Mouse (Mus musculus): Measurements from ENCODE around the gene Hhat. TPM values are rescaled to one million over a fixed set of nuclear protein-coding genes. Genes with fewer than 3 reads are reported as not detected.

Hhat gene
- polyA plus RNA-seq, 1 experiment from 2014 or later, result 6.5 TPM

GRCm38 (mm10) chr1:192557978-192558594 lies 212.9 kb downstream of the Hhat start:
- 64% methylated on average over 5 of the region's 5 CpGs for WGBS
- peak; percentile 85 for ATAC-seq (ENCODE audit: low FRiP score, low read depth)

DNA sequence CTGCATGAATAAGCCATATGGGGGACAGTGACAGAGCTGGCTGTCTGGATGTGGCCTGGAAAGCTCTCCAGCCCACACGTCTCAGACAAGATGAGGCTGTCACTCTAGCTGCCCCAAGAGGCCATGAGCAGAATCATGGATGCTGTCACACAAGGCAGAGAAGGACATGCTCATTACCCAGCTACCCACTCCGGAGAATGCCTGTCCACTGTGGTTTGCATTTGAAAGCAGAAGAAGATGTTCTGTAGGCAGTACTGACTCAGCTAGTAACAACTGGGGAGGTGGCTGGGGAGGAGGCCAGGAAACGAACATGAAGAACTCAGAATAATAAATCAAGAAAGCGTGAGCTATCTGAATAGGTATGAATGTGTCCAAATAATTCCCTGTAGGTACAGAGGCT lies 215.5 kb downstream of the Hhat start:
- Histone ChIP-seq H3K9ac (replicated peaks) (no peak overlapping the region), H3K27ac (replicated peaks) (no peak overlapping the region), H3K4me3 (no peak overlapping the region), H3K27me3 (no peaks in the 10 kb centered on the region), H3K9me3 (no peaks in the 10 kb centered on the region), H3K4me1 (peaks cover 12% of the 10 kb centered on the region; the same call in 1 of the 2 replicates), H3K36me3 (no peaks in the 10 kb centered on the region), H3K4me2 (replicated peaks) (no peak overlapping the region)
- ATAC-seq (ENCODE audit: low FRiP score, low read depth), result no peak
- WGBS, result 68% methylated on average over 4 of the region's 4 CpGs

More at GRCm38 (mm10) chr1:192557978-192558594, 212.9 kb downstream of the Hhat start:
- Histone ChIP-seq H3K9me3 (no peaks in the 10 kb centered on the region), H3K27ac (replicated peaks) (peak overlapping the region; percentile 35; the same call in 1 of the 2 replicates), H3K4me3 (no peak overlapping the region), H3K27me3 (no peaks in the 10 kb centered on the region), H3K4me1 (peaks cover 12% of the 10 kb centered on the region; the same call in 1 of the 2 replicates), H3K36me3 (no peaks in the 10 kb centered on the region), H3K4me2 (replicated peaks) (no peak overlapping the region), H3K9ac (replicated peaks) (no peak overlapping the region)

DNA sequence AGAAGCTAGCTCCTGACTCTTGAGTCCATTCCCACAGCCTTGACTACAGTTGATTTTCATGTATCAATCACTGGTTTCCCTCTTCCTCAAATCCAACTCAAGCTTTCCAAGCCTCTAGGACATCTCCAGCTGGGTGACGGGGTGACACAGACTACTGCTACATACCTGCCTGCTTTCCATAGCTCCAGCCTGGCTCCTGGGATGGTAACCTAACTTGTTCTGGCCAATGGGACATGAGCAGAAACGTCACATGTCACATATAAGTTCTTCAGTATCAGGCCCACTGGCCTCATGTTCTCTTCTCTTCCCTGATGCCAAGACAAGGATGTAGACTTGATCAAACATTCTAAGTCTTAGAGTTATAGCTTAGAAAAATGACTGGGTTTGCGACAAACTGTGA lies 220.5 kb downstream of the Hhat start:
- H3K4me2 ChIP-seq (replicated peaks), result no peak overlapping the region
- H3K4me1 ChIP-seq, result 0 out of 2 replicates have a peak, but pooled peaks cover 4% of the 10 kb centered on the region
- H3K27ac ChIP-seq (replicated peaks), result no peak overlapping the region
- H3K9ac ChIP-seq (replicated peaks), result no peak overlapping the region
- H3K4me3 ChIP-seq, result no peak overlapping the region
- H3K36me3 ChIP-seq, result no peaks in the 10 kb centered on the region
- no peaks in the 10 kb centered on the region for H3K9me3 ChIP-seq
- no peaks in the 10 kb centered on the region for H3K27me3 ChIP-seq
- WGBS, result 85% methylated on average over 3 of the region's 3 CpGs
- no peak for ATAC-seq (ENCODE audit: low FRiP score, low read depth)

GRCm38 (mm10) chr1:192546843-192547242 lies 224.2 kb downstream of the Hhat start:
- H3K9ac ChIP-seq (replicated peaks), result no peak overlapping the region
- peaks cover 17% of the 10 kb centered on the region for H3K4me1 ChIP-seq
- 22% methylated on average over 1 of the region's 1 CpGs for WGBS
- H3K27ac ChIP-seq (replicated peaks), result no peak overlapping the region
- no peaks in the 10 kb centered on the region for H3K9me3 ChIP-seq
- H3K27me3 ChIP-seq, result no peaks in the 10 kb centered on the region
- H3K4me2 ChIP-seq (replicated peaks), result no peak overlapping the region
- H3K36me3 ChIP-seq, result no peaks in the 10 kb centered on the region
- no peak overlapping the region for H3K4me3 ChIP-seq
- no peak for ATAC-seq (ENCODE audit: low FRiP score, low read depth)

- peak; percentile 60; the same call in 1 of the 2 replicates for ATAC-seq (ENCODE audit: low FRiP score, low read depth)
- H3K27ac ChIP-seq (replicated peaks), result no peak overlapping the region
- H3K4me3 ChIP-seq, result no peak overlapping the region
- WGBS, result 50% methylated on average over 7 of the region's 7 CpGs
- H3K27me3 ChIP-seq, result no peaks in the 10 kb centered on the region
- H3K9ac ChIP-seq (replicated peaks), result no peak overlapping the region
- H3K9me3 ChIP-seq, result no peaks in the 10 kb centered on the region
- no peak overlapping the region for H3K4me2 ChIP-seq (replicated peaks)
- H3K36me3 ChIP-seq, result no peaks in the 10 kb centered on the region
- H3K4me1 ChIP-seq, result peaks cover 17% of the 10 kb centered on the region
Observed at GRCm38 (mm10) chr1:192544901-192545300, 226.1 kb downstream of the Hhat start.

DNA sequence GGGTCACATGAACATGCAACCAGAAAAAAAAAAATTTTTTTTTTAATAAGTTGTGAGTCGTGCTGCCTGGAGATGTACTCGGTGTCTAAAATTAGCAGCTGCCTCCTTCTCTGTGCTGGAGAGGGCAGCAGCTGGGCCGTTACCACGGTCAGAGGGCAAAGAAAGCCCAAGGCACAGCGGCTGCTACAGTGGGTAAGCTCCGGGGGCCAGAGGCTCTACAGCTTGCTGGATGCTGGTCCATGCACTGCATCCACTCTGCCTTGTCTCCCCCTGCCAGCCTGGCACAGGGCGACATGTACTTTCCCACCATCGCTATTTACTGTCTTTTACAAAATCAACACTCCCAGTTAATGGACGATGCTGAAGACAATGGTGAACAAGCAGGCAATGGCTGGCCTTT lies 226.9 kb downstream of the Hhat start:
- Histone ChIP-seq H3K36me3 (no peaks in the 10 kb centered on the region), H3K4me1 (peaks cover 16% of the 10 kb centered on the region), H3K9me3 (no peaks in the 10 kb centered on the region), H3K27ac (replicated peaks) (peak overlapping the region; percentile 31; the same call in 1 of the 2 replicates), H3K4me2 (replicated peaks) (no peak overlapping the region), H3K27me3 (no peaks in the 10 kb centered on the region), H3K4me3 (no peak overlapping the region), H3K9ac (replicated peaks) (no peak overlapping the region)
- ATAC-seq (ENCODE audit: low FRiP score, low read depth), result peak; percentile 58; the same call in 1 of the 2 replicates
- 61% methylated on average over 9 of the region's 9 CpGs for WGBS

- Histone ChIP-seq H3K27ac (replicated peaks) (peak overlapping the region; percentile 30; the same call in 1 of the 2 replicates), H3K27me3 (no peaks in the 10 kb centered on the region)
Observed at GRCm38 (mm10) chr1:192543686-192544085, 227.3 kb downstream of the Hhat start.

GRCm38 (mm10) chr1:192542093-192542492 lies 228.9 kb downstream of the Hhat start:
- no peak overlapping the region for H3K27ac ChIP-seq (replicated peaks)
- H3K4me2 ChIP-seq (replicated peaks), result no peak overlapping the region
- H3K27me3 ChIP-seq, result no peaks in the 10 kb centered on the region
- no peaks in the 10 kb centered on the region for H3K9me3 ChIP-seq
- H3K4me1 ChIP-seq, result peaks cover 14% of the 10 kb centered on the region
- no peak overlapping the region for H3K4me3 ChIP-seq
- no peak for ATAC-seq (ENCODE audit: low FRiP score, low read depth)
- H3K36me3 ChIP-seq, result no peaks in the 10 kb centered on the region
- 88% methylated on average over 2 of the region's 2 CpGs for WGBS
- no peak overlapping the region for H3K9ac ChIP-seq (replicated peaks)

More at GRCm38 (mm10) chr1:192543686-192544085, 227.3 kb downstream of the Hhat start:
- Histone ChIP-seq H3K4me1 (peaks cover 14% of the 10 kb centered on the region), H3K4me2 (replicated peaks) (no peak overlapping the region), H3K36me3 (no peaks in the 10 kb centered on the region), H3K4me3 (no peak overlapping the region), H3K9me3 (no peaks in the 10 kb centered on the region), H3K9ac (replicated peaks) (no peak overlapping the region)
- ATAC-seq (ENCODE audit: low FRiP score, low read depth), result no peak
- WGBS, result 84% methylated on average over 4 of the region's 4 CpGs

- H3K9ac ChIP-seq (replicated peaks), result no peak overlapping the region
- no peaks in the 10 kb centered on the region for H3K9me3 ChIP-seq
- H3K4me1 ChIP-seq, result no peaks in the 10 kb centered on the region
- 79% methylated on average over 7 of the region's 7 CpGs for WGBS
- H3K36me3 ChIP-seq, result no peaks in the 10 kb centered on the region
- H3K27me3 ChIP-seq, result no peaks in the 10 kb centered on the region
- no peak overlapping the region for H3K4me3 ChIP-seq
- no peak overlapping the region for H3K27ac ChIP-seq (replicated peaks)
- no peak for ATAC-seq (ENCODE audit: low FRiP score, low read depth)
- no peak overlapping the region for H3K4me2 ChIP-seq (replicated peaks)
Observed at GRCm38 (mm10) chr1:192537169-192537568, 233.9 kb downstream of the Hhat start.

DNA sequence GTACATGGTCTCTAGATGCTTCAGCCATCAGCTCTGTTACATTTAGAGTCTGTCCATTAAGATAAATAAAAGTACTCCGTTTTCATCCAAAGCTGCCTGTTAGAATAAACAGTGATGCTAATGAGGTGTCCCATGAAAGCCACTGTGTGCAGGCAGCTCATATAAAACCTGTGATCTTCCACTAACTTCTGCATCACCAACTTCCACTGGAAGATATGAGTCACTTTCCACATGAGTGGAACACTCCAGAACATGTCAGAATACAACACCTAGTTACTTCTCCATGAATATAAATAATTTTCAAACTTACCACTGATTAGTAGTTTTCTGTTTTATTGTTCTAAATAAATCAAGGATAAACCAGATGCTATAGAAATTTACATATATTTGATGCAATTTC lies 234.6 kb downstream of the Hhat start:
- no peak for ATAC-seq (ENCODE audit: low FRiP score, low read depth)
- no peak overlapping the region for H3K4me3 ChIP-seq

GRCm38 (mm10) chr1:192533016-192533415 lies 238.0 kb downstream of the Hhat start:
- no peak for ATAC-seq (ENCODE audit: low FRiP score, low read depth)
- Histone ChIP-seq H3K9me3 (no peaks in the 10 kb centered on the region), H3K4me3 (no peak overlapping the region), H3K4me1 (no peaks in the 10 kb centered on the region), H3K27me3 (no peaks in the 10 kb centered on the region), H3K27ac (replicated peaks) (no peak overlapping the region), H3K36me3 (no peaks in the 10 kb centered on the region), H3K9ac (replicated peaks) (no peak overlapping the region), H3K4me2 (replicated peaks) (no peak overlapping the region)

More for the DNA sequence above, 234.6 kb downstream of the Hhat start:
- H3K27me3 ChIP-seq, result no peaks in the 10 kb centered on the region
- H3K36me3 ChIP-seq, result no peaks in the 10 kb centered on the region
- 59% methylated on average over 1 of the region's 1 CpGs for WGBS
- no peaks in the 10 kb centered on the region for H3K9me3 ChIP-seq
- H3K9ac ChIP-seq (replicated peaks), result no peak overlapping the region
- no peaks in the 10 kb centered on the region for H3K4me1 ChIP-seq
- no peak overlapping the region for H3K4me2 ChIP-seq (replicated peaks)
- H3K27ac ChIP-seq (replicated peaks), result no peak overlapping the region

DNA sequence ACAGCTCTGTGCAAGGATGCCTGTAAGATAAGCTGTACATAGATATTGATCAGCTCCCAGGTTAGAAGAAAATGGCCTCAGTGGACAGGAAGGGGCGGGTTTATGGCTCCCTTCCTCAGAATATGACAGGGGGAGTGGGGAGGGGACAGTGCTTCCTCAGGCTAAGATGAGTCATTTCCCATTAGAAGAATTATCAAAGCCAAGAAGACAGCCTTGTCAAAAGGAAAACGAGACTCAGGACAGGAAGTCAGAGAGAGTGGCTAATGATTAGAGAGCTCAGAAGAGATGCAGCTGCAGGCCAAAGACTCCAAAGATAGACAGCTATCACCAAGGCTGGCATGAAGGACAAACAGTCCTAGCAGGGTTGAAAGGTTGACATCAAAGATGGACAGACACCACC lies 238.8 kb downstream of the Hhat start:
- Histone ChIP-seq H3K9ac (replicated peaks) (no peak overlapping the region), H3K4me1 (no peaks in the 10 kb centered on the region), H3K27me3 (no peaks in the 10 kb centered on the region), H3K36me3 (no peaks in the 10 kb centered on the region), H3K27ac (replicated peaks) (no peak overlapping the region), H3K9me3 (no peaks in the 10 kb centered on the region), H3K4me2 (replicated peaks) (no peak overlapping the region), H3K4me3 (no peak overlapping the region)
- ATAC-seq (ENCODE audit: low FRiP score, low read depth), result no peak
- 74% methylated on average over 2 of the region's 2 CpGs for WGBS

All from midbrain, embryonic 12.5 days (tissue).